Mouse (Mus musculus) MEL (cell line): ENCODE measurements around the gene Efna5. TPM values are rescaled to one million over a fixed set of nuclear protein-coding genes. Genes with fewer than 3 reads are reported as not detected.

Source experiments
- DNase-seq: peaks from one replicate; pipeline ENCODE4 v3.0.0; 2011; ENCODE audit warnings: low read depth, low spot score
- H3K27ac ChIP-seq: 2 replicates; pipeline ENCODE4 v1.5.1; 2012; ENCODE audit warnings: low read depth, mild to moderate bottlenecking, control low read depth, low read length, moderate library complexity; ENCODE audit not compliant: control insufficient read depth
- H3K27me3 ChIP-seq, 2 experiments: fragments of 150-350 bp in 1 of 2; sonication (generic) in 1 of 2; 2 replicates each; pipeline ENCODE4 v1.6.1; 2012; ENCODE audit warnings: low read length in 2 of 2, mild to moderate bottlenecking in 2 of 2, improper control_type of control experiment in 1 of 2, moderate library complexity in 1 of 2; ENCODE audit not compliant: insufficient read depth in 2 of 2, control insufficient read depth in 1 of 2
- H3K36me3 ChIP-seq, 2 experiments: 2 replicates each; pipeline ENCODE4 v1.6.1; 2012 to 2014; ENCODE audit warnings: low read length in 2 of 2, improper control_type of control experiment in 1 of 2, inconsistent platforms in 1 of 2, mild to moderate bottlenecking in 1 of 2; ENCODE audit not compliant: insufficient read depth in 2 of 2, control insufficient read depth in 1 of 2
- H3K4me1 ChIP-seq, 2 experiments: fragments of 150-350 bp in 1 of 2; sonication (generic) in 1 of 2; 2 replicates each; pipeline ENCODE4 v1.6.1; 2012; ENCODE audit warnings: low read length in 2 of 2, improper control_type of control experiment in 1 of 2, mild to moderate bottlenecking in 1 of 2; ENCODE audit not compliant: insufficient read depth in 2 of 2, control insufficient read depth in 1 of 2
- H3K4me3 ChIP-seq, 2 experiments: fragments of 150-350 bp in 1 of 2; sonication (generic) in 1 of 2; 2 replicates each; pipeline ENCODE4 v1.5.1; 2012; ENCODE audit warnings: low read depth in 2 of 2, low read length in 2 of 2, mild to moderate bottlenecking in 2 of 2, moderate library complexity in 2 of 2, control low read depth in 1 of 2, improper control_type of control experiment in 1 of 2; ENCODE audit not compliant: control insufficient read depth in 1 of 2, insufficient read depth in 1 of 2
- H3K79me2 ChIP-seq: 2 replicates; pipeline ENCODE4 v1.6.1; 2012; ENCODE audit warnings: mild to moderate bottlenecking, low read length, moderate library complexity; ENCODE audit not compliant: control insufficient read depth, poor library complexity, insufficient read depth
- H3K9ac ChIP-seq: 2 replicates; pipeline ENCODE4 v1.6.1; 2012; ENCODE audit warnings: low read depth, mild to moderate bottlenecking, control low read depth, low read length, moderate library complexity; ENCODE audit not compliant: control insufficient read depth, poor library complexity, severe bottlenecking
- H3K9me3 ChIP-seq: fragments of 150-350 bp; sonication (generic); replicated peaks from 2 replicates; pipeline ENCODE4 v1.6.1; 2012; ENCODE audit warnings: mild to moderate bottlenecking, low read length, improper control_type of control experiment, moderate library complexity; ENCODE audit not compliant: insufficient read depth
- BHLHE40 ChIP-seq: IDR thresholded peaks from 2 replicates; pipeline ENCODE4 v1.6.1; 2012; ENCODE audit warnings: low read depth, mild to moderate bottlenecking, inconsistent platforms, low read length, improper control_type of control experiment, borderline replicate concordance
- CHD1 ChIP-seq: IDR thresholded peaks from 2 replicates; pipeline ENCODE4 v1.6.1; 2012; ENCODE audit warnings: low read depth, mild to moderate bottlenecking, inconsistent platforms, low read length, improper control_type of control experiment
- CTCF ChIP-seq, 3 experiments: IDR thresholded peaks in 2 of 3; conservative IDR thresholded peaks in 1 of 3; 2 replicates each; pipeline ENCODE4 v1.5.1; 2011 to 2012; ENCODE audit warnings: low read length in 3 of 3, low read depth in 2 of 3, mild to moderate bottlenecking in 2 of 3, improper control_type of control experiment in 1 of 3, inconsistent platforms in 1 of 3, mixed read lengths in 1 of 3, moderate library complexity in 1 of 3; ENCODE audit not compliant: control insufficient read depth in 1 of 3, insufficient read depth in 1 of 3, poor library complexity in 1 of 3, severe bottlenecking in 1 of 3
- ELF1 ChIP-seq: IDR thresholded peaks from 2 replicates; pipeline ENCODE4 v1.6.1; 2014; ENCODE audit warnings: low read depth, mild to moderate bottlenecking, inconsistent platforms, low read length, improper control_type of control experiment, moderate library complexity
- ETS1 ChIP-seq: IDR thresholded peaks from 2 replicates; pipeline ENCODE4 v1.6.1; 2012; ENCODE audit warnings: low read depth, mild to moderate bottlenecking, inconsistent platforms, low read length, improper control_type of control experiment, moderate library complexity
- GABPA ChIP-seq: IDR thresholded peaks from 2 replicates; pipeline ENCODE4 v1.6.1; 2012; ENCODE audit warnings: low read depth, mild to moderate bottlenecking, inconsistent platforms, low read length, improper control_type of control experiment, moderate library complexity
- GATA1 ChIP-seq: IDR thresholded peaks from 2 replicates; pipeline ENCODE4 v1.6.1; 2011; ENCODE audit warnings: low read depth, low read length, improper control_type of control experiment
- HCFC1 ChIP-seq: IDR thresholded peaks from 2 replicates; pipeline ENCODE4 v1.6.1; 2012; ENCODE audit warnings: low read depth, mild to moderate bottlenecking, inconsistent platforms, low read length, improper control_type of control experiment, moderate library complexity
- JUND ChIP-seq: IDR thresholded peaks from 2 replicates; pipeline ENCODE4 v1.6.1; 2011; ENCODE audit warnings: low read depth, mild to moderate bottlenecking, improper control_type of control experiment, low read length
- MAFK ChIP-seq: IDR thresholded peaks from 2 replicates; pipeline ENCODE4 v1.6.1; 2011; ENCODE audit warnings: low read depth, mild to moderate bottlenecking, low read length, improper control_type of control experiment, borderline replicate concordance
- MEF2A ChIP-seq: IDR thresholded peaks from 2 replicates; pipeline ENCODE4 v1.6.1; 2014; ENCODE audit warnings: low read depth, mild to moderate bottlenecking, inconsistent platforms, low read length, improper control_type of control experiment; ENCODE audit not compliant: poor library complexity, insufficient replicate concordance, severe bottlenecking; ENCODE audit errors: extremely low read depth
- MXI1 ChIP-seq: IDR thresholded peaks from 2 replicates; pipeline ENCODE4 v1.6.1; 2011; ENCODE audit warnings: mild to moderate bottlenecking, low read depth, low read length, improper control_type of control experiment
- MYB ChIP-seq: IDR thresholded peaks from 2 replicates; pipeline ENCODE4 v1.6.1; 2011; ENCODE audit warnings: mild to moderate bottlenecking, low read depth, low read length, improper control_type of control experiment
- MYC ChIP-seq: IDR thresholded peaks from 2 replicates; pipeline ENCODE4 v1.6.1; 2011; ENCODE audit warnings: low read depth, mild to moderate bottlenecking, low read length, improper control_type of control experiment, moderate library complexity
- POLR2AphosphoS5 ChIP-seq: IDR thresholded peaks from 2 replicates; pipeline ENCODE4 v1.6.1; 2012; ENCODE audit warnings: low read depth, borderline replicate concordance, mild to moderate bottlenecking, inconsistent platforms, low read length, moderate library complexity, mixed read lengths
- RCOR1 ChIP-seq: IDR thresholded peaks from 2 replicates; pipeline ENCODE4 v1.6.1; 2012; ENCODE audit warnings: low read depth, mild to moderate bottlenecking, inconsistent platforms, low read length, improper control_type of control experiment
- TBP ChIP-seq: IDR thresholded peaks from 2 replicates; pipeline ENCODE4 v1.8.0; 2011; ENCODE audit warnings: low read depth, low read length, improper control_type of control experiment
- ZC3H11A ChIP-seq: IDR thresholded peaks from 2 replicates; pipeline ENCODE4 v1.6.1; 2012; ENCODE audit warnings: low read depth, mild to moderate bottlenecking, inconsistent platforms, low read length, improper control_type of control experiment
- ZMIZ1 ChIP-seq: IDR thresholded peaks from 2 replicates; pipeline ENCODE4 v1.6.1; 2012; ENCODE audit warnings: low read depth, mild to moderate bottlenecking, inconsistent platforms, low read length, improper control_type of control experiment, moderate library complexity
- ZNF384 ChIP-seq: IDR thresholded peaks from 2 replicates; pipeline ENCODE4 v1.6.1; 2012; ENCODE audit warnings: low read depth, mild to moderate bottlenecking, inconsistent platforms, low read length, improper control_type of control experiment
- polyA plus RNA-seq, 2 experiments: library from polyadenylated mRNA; stranded (reverse) in 1 of 2; unstranded in 1 of 2; fragments of >175 nt in 1 of 2; fragments of >200 nt in 1 of 2; gene quantifications; 2 replicates each; pipeline versions ENCODE4 v1.2.1 to v1.2.4; 2012; ENCODE audit warnings: low replicate concordance in 2 of 2, low read depth in 1 of 2; ENCODE audit not compliant: insufficient read length in 2 of 2, insufficient read depth in 1 of 2, missing spikeins in 1 of 2
- total RNA-seq: library from RNA; depleted of rRNA; stranded (reverse); fragments of 300-350 nt; gene quantifications from 2 replicates; pipeline ENCODE4 v1.2.3, GENCODE M21; 2012

The Efna5 gene
- total and polyA plus RNA-seq, 3 experiments, result not detected

- H3K4me1 ChIP-seq, result no peaks in the 10 kb centered on the region; a peak in 1 of 4 replicates
- no peaks in the 10 kb centered on the region for H3K79me2 ChIP-seq
- H3K9ac ChIP-seq, result no peak overlapping the region
- DNase-seq, result no peak
- H3K27ac ChIP-seq, result no peak overlapping the region
- no peaks in the 10 kb centered on the region for H3K9me3 ChIP-seq
- no peaks in the 10 kb centered on the region for H3K27me3 ChIP-seq
- no peak overlapping the region for H3K4me3 ChIP-seq
- H3K36me3 ChIP-seq, result no peaks in the 10 kb centered on the region
- TF ChIP-seq MEF2A (no peak), MAFK (no peak), POLR2AphosphoS5 (no peak), ZNF384 (no peak), ETS1 (no peak), MYC (no peak), HCFC1 (no peak), GABPA (no peak), RCOR1 (no peak), BHLHE40 (no peak), ZC3H11A (no peak), MXI1 (no peak), ELF1 (no peak), ZMIZ1 (no peak), CTCF (IDR thresholded peaks at IDR 0.05 in 2 of 3, conservative IDR thresholded peaks at IDR 0.05 in 1 of 3; ENCODE audit: control insufficient read depth in 1 of 3, insufficient read depth in 1 of 3, low read depth in 2 of 3, low read length in 3 of 3, poor library complexity in 1 of 3, severe bottlenecking in 1 of 3) (no peak), MYB (no peak), JUND (no peak)
Measured at GRCm38 (mm10) chr17:62665823-62666222, 215.3 kb downstream of the Efna5 start.

GRCm38 (mm10) chr17:62664709-62665108 is 216.4 kb downstream of the Efna5 start:
- H3K9me3 ChIP-seq, result no peaks in the 10 kb centered on the region
- TF ChIP-seq BHLHE40 (no peak), JUND (no peak), MYB (no peak), TBP (no peak), GATA1 (no peak), GABPA (no peak), RCOR1 (no peak), ETS1 (no peak), CHD1 (no peak), HCFC1 (no peak)
- H3K79me2 ChIP-seq, result no peaks in the 10 kb centered on the region
- no peaks in the 10 kb centered on the region for H3K36me3 ChIP-seq
- no peak for DNase-seq
- H3K27ac ChIP-seq, result no peak overlapping the region
- H3K4me1 ChIP-seq, result no peaks in the 10 kb centered on the region
- H3K27me3 ChIP-seq, result no peaks in the 10 kb centered on the region
- H3K4me3 ChIP-seq, result no peak overlapping the region
- no peak overlapping the region for H3K9ac ChIP-seq
